Mouse (Mus musculus) gastrocnemius, adult 2 months (tissue): ENCODE measurements at regions not wholly inside any gene's neighbourhood (a gene's known extent, or its start where the extent isn't known, plus 50 kb on each side); places are given as distances from the start of the nearest gene placed in this dataset.

Experiments used
- DNase-seq: peaks from one replicate; pipeline ENCODE4 v3.0.0; 2022
- H3K27ac ChIP-seq: fragments of 200-600 bp; 2 replicates; pipeline ENCODE4 v1.8.1; 2022; ENCODE audit warnings: mild to moderate bottlenecking
- H3K4me3 ChIP-seq: fragments of 200-600 bp; 2 replicates; pipeline ENCODE4 v1.8.1; 2022; ENCODE audit warnings: mild to moderate bottlenecking, moderate library complexity
- CTCF ChIP-seq: fragments of 200-600 bp; IDR thresholded peaks from 2 replicates; pipeline ENCODE4 v1.8.1; 2022; ENCODE audit warnings: antibody characterized with exemption, mild to moderate bottlenecking, moderate library complexity
- intact Hi-C: fragments of 180-260 bp; cut with DNase I; formaldehyde crosslinking; loops from one replicate; pipeline ENCODE4 v1.15.1; 2025

- TF ChIP-seq CTCF, result no peak
- H3K4me3 ChIP-seq, result no peak overlapping the region
- DNase-seq, result no peak
- intact Hi-C loops, result no loop called here
- no peak overlapping the region for H3K27ac ChIP-seq
These were observed 228.1 kb upstream of the Zdhhc25 start for GRCm38 (mm10) chr15:88372039-88372438.

GRCm38 (mm10) chr15:88373923-88374322 is 226.2 kb upstream of the Zdhhc25 start:
- intact Hi-C loops, result no loop called here
- Histone ChIP-seq H3K27ac (no peak overlapping the region), H3K4me3 (no peak overlapping the region)
- DNase-seq, result no peak
- TF ChIP-seq CTCF, result no peak

GRCm38 (mm10) chr15:88379342-88379741 is 220.8 kb upstream of the Zdhhc25 start:
- no peak for DNase-seq
- H3K4me3 ChIP-seq, result no peak overlapping the region
- intact Hi-C loops, result no loop called here
- TF ChIP-seq CTCF, result no peak
- no peak overlapping the region for H3K27ac ChIP-seq

- Histone ChIP-seq H3K4me3 (no peak overlapping the region), H3K27ac (no peak overlapping the region)
- no peak for TF ChIP-seq CTCF
- no peak for DNase-seq
- intact Hi-C loops, result no loop called here
These were observed 220.0 kb upstream of the Zdhhc25 start for GRCm38 (mm10) chr15:88379951-88380623.

- Histone ChIP-seq H3K4me3 (no peak overlapping the region), H3K27ac (no peak overlapping the region)
- no peak for DNase-seq
- TF ChIP-seq CTCF, result no peak
- intact Hi-C loops, result no loop called here
These were observed 218.7 kb upstream of the Zdhhc25 start for GRCm38 (mm10) chr15:88381419-88381818.

GRCm38 (mm10) chr15:88385943-88386342 is 214.2 kb upstream of the Zdhhc25 start:
- no peak for TF ChIP-seq CTCF
- no peak overlapping the region for H3K4me3 ChIP-seq
- intact Hi-C loops, result no loop called here
- no peak for DNase-seq
- no peak overlapping the region for H3K27ac ChIP-seq

- intact Hi-C loops, result no loop called here
- no peak for DNase-seq
- Histone ChIP-seq H3K4me3 (no peak overlapping the region), H3K27ac (no peak overlapping the region)
- TF ChIP-seq CTCF, result no peak
These were observed 213.4 kb upstream of the Zdhhc25 start for GRCm38 (mm10) chr15:88386711-88387110.

GRCm38 (mm10) chr15:88391822-88392221 is 208.3 kb upstream of the Zdhhc25 start:
- intact Hi-C loops, result no loop called here
- no peak overlapping the region for H3K27ac ChIP-seq
- DNase-seq, result no peak
- H3K4me3 ChIP-seq, result no peak overlapping the region
- TF ChIP-seq CTCF, result no peak

- no peak overlapping the region for H3K27ac ChIP-seq
- intact Hi-C loops, result no loop called here
- DNase-seq, result no peak
- no peak for TF ChIP-seq CTCF
- no peak overlapping the region for H3K4me3 ChIP-seq
These were observed 201.0 kb upstream of the Zdhhc25 start for GRCm38 (mm10) chr15:88399064-88399463.

GRCm38 (mm10) chr15:88399989-88400388 is 200.1 kb upstream of the Zdhhc25 start:
- TF ChIP-seq CTCF, result no peak
- Histone ChIP-seq H3K4me3 (no peak overlapping the region), H3K27ac (no peak overlapping the region)
- intact Hi-C loops, result no loop called here
- no peak for DNase-seq

- Histone ChIP-seq H3K27ac (no peak overlapping the region), H3K4me3 (no peak overlapping the region)
- intact Hi-C loops, result no loop called here
- no peak for DNase-seq
- TF ChIP-seq CTCF, result no peak
These were observed 199.3 kb upstream of the Zdhhc25 start for GRCm38 (mm10) chr15:88400787-88401186.

- DNase-seq, result no peak
- Histone ChIP-seq H3K27ac (no peak overlapping the region), H3K4me3 (no peak overlapping the region)
- intact Hi-C loops, result no loop called here
- TF ChIP-seq CTCF, result no peak
These were observed 191.4 kb upstream of the Zdhhc25 start for GRCm38 (mm10) chr15:88408461-88409379.

- H3K4me3 ChIP-seq, result no peak overlapping the region
- H3K27ac ChIP-seq, result no peak overlapping the region
- no peak for TF ChIP-seq CTCF
- intact Hi-C loops, result no loop called here
- no peak for DNase-seq
These were observed 185.9 kb upstream of the Zdhhc25 start for GRCm38 (mm10) chr15:88414206-88414605.
